Mouse (Mus musculus) forebrain, postnatal 0 days (tissue): ENCODE measurements around the gene Tagap1. TPM values are rescaled to one million over a fixed set of nuclear protein-coding genes. Genes with fewer than 3 reads are reported as not detected.
"Not testable (repeated sequence)": the region's sequence is repeated elsewhere in the genome, so short reads cannot be mapped to it uniquely, and the experiment has no call there.

Experiments
- ATAC-seq: fragments of 200-750 bp; cut with Nextera tagmentation; 2 replicates; pipeline ENCODE4 v1.8.0; 2017; ENCODE audit warnings: mild to moderate bottlenecking, moderate library complexity
- DNase-seq: peaks from one replicate; pipeline ENCODE4 v3.0.0-alpha.2; 2015
- H3K27ac ChIP-seq: fragments of 300-500 bp; sonication (generic); 2 replicates; pipeline ENCODE4 v1.5.1; 2014; ENCODE audit warnings: low read depth, mild to moderate bottlenecking, antibody characterized with exemption, low read length, moderate library complexity, mixed read lengths
- H3K27me3 ChIP-seq: fragments of 300-500 bp; sonication (generic); 2 replicates; pipeline ENCODE4 v1.6.1; 2014; ENCODE audit warnings: mild to moderate bottlenecking, low read length, mixed read lengths; ENCODE audit not compliant: insufficient read depth
- H3K36me3 ChIP-seq: fragments of 300-500 bp; sonication (generic); 2 replicates; pipeline ENCODE4 v1.6.1; 2014; ENCODE audit warnings: mild to moderate bottlenecking, moderate library complexity; ENCODE audit not compliant: insufficient read depth
- H3K4me1 ChIP-seq: fragments of 300-500 bp; sonication (generic); 2 replicates; pipeline ENCODE4 v1.6.1; 2014; ENCODE audit warnings: antibody characterized with exemption; ENCODE audit not compliant: insufficient read depth
- H3K4me2 ChIP-seq: fragments of 300-500 bp; sonication (generic); 2 replicates; pipeline ENCODE4 v1.6.1; 2014; ENCODE audit warnings: low read depth, mild to moderate bottlenecking, moderate library complexity
- H3K4me3 ChIP-seq: fragments of 300-500 bp; sonication (generic); 2 replicates; pipeline ENCODE4 v1.5.1; 2014; ENCODE audit warnings: low read depth, low read length, mixed read lengths
- H3K9ac ChIP-seq: fragments of 300-500 bp; sonication (generic); 2 replicates; pipeline ENCODE4 v1.6.1; 2014; ENCODE audit warnings: mild to moderate bottlenecking
- H3K9me3 ChIP-seq: fragments of 300-500 bp; sonication (generic); 2 replicates; pipeline ENCODE4 v1.6.1; 2016; ENCODE audit warnings: low read length
- CTCF ChIP-seq: sonication (generic); IDR thresholded peaks from 2 replicates; pipeline ENCODE4 v1.5.1; 2016; ENCODE audit warnings: antibody characterized with exemption, control low read depth, low read depth
- WGBS: fragments of 180-500 bp; shearing (Covaris S2); extraction: QIAGEN DNeasy Blood & Tissue Kit; methylation state at CpG from one replicate; pipeline ENCODE4 v1.1.7; 2014; 5-methylcytosine and 5-hydroxymethylcytosine counted together
- polyA plus RNA-seq: library from polyadenylated mRNA; unstranded; fragments of >200 nt; fragmentation: Nextera tagmentation; extraction: Ambion mirVana; gene quantifications from 2 replicates; pipeline ENCODE4 v1.2.1, GENCODE M21; 2015
- total RNA-seq: library from RNA; depleted of rRNA; stranded (reverse); fragments of >200 nt; gene quantifications from 2 replicates; pipeline ENCODE4 v1.2.3, GENCODE M21; 2014

Gene Tagap1
- total and polyA plus RNA-seq, 2 experiments from 2014 or later: 42.9 to 46.2 TPM

DNA sequence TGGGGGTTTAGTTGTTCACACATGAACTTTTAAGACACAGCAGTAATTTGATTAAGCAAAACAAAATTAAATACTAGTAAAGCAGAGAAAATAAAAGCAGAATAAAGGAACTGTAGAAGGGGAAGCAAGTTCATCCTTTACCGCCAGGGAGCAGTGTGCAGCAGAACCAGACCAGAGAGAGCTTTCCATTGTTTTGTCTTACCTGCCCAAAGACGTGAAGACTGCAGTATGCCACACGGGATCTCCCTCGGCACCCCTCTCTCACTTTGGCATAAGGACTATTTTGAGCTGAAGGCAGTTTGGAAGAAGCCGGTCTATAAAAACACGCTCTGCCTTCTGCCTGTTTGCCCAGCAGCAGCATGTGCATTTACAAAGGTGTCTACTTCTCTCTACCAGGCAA is 4.4 kb upstream of the Tagap1 start:
- not testable (repeated sequence) for H3K9ac ChIP-seq, H3K4me3 ChIP-seq, H3K4me1 ChIP-seq, ATAC-seq, H3K27ac ChIP-seq, H3K36me3 ChIP-seq, H3K9me3 ChIP-seq, H3K4me2 ChIP-seq, H3K27me3 ChIP-seq
- TF ChIP-seq CTCF: peak; percentile 60
- WGBS: 10% methylated on average over 6 of the region's 6 CpGs
- DNase-seq: peak; percentile 65

DNA sequence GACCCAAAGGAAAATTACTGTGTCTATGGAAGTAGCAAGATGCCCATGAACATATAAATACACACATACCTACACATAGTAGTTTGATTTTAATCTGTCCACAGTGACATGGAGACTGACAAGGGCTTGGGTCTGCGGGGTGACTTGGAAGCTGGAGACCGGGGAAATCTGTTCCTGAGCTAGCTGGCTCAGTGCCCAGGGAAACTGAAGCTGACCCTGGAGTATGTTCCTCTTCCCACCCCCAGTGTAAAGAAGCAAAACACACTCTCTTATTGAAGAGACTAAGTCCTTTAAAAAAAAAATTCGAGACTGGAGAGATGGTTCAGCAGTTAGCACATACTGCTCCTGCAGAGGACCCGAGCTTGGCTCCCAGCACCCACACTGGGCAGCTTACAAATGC is 2.0 kb upstream of the Tagap1 start:
- ATAC-seq, H3K4me2 ChIP-seq: not testable (repeated sequence)
- WGBS: 79% methylated on average over 4 of the region's 4 CpGs

GRCm38 (mm10) chr17:6962339-6962738 is 1.4 kb upstream of the Tagap1 start:
- H3K9me3 ChIP-seq, H3K4me1 ChIP-seq, ATAC-seq, H3K9ac ChIP-seq, H3K4me3 ChIP-seq, H3K27ac ChIP-seq, H3K4me2 ChIP-seq, H3K27me3 ChIP-seq, DNase-seq, H3K36me3 ChIP-seq: not testable (repeated sequence)
- 89% methylated on average over 3 of the region's 6 CpGs for WGBS

More for the DNA sequence above, 2.0 kb upstream of the Tagap1 start:
- H3K36me3 ChIP-seq, H3K27me3 ChIP-seq, DNase-seq, H3K4me1 ChIP-seq, H3K27ac ChIP-seq, H3K4me3 ChIP-seq, H3K9me3 ChIP-seq, H3K9ac ChIP-seq: not testable (repeated sequence)

GRCm38 (mm10) chr17:6961181-6962000 is 435 bp upstream of the Tagap1 start:
- not testable (repeated sequence) for H3K27me3 ChIP-seq, H3K27ac ChIP-seq, H3K36me3 ChIP-seq, H3K9me3 ChIP-seq, H3K4me1 ChIP-seq, H3K9ac ChIP-seq
- peak; percentile 97 for ATAC-seq
- H3K4me3 ChIP-seq: peak overlapping the region; percentile 40; the same call in 1 of the 2 replicates
- WGBS: under 1% methylated on average over 14 of the region's 48 CpGs
- peak; percentile 52 for DNase-seq
- peak overlapping the region; percentile 35 for H3K4me2 ChIP-seq

DNA sequence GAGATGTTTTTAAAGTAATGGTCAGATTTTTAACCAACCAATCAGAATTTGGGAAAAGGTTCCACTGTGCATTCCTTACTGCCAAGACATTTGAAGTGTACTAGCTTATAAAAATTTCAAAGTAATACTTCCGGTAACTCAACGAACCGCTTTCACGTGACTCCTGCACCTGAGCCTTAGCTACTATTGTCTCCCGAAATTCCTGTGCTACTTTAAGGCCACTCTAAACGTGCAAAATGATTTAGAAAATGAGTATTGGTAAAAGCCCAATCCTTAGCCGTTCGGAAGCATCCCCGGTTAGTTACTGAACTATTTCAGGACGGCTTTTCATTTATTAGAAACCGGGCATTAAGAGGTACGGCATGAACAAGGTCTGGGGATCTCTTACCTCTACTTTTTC is 607 bp downstream of the Tagap1 start:
- 0% methylated on average over 12 of the region's 12 CpGs for WGBS
- H3K4me1 ChIP-seq, H3K9me3 ChIP-seq, H3K27me3 ChIP-seq, H3K36me3 ChIP-seq, H3K27ac ChIP-seq, ATAC-seq: not testable (repeated sequence)
- Histone ChIP-seq H3K4me2 (peak overlapping the region; percentile 46), H3K4me3 (peak overlapping the region; percentile 40), H3K9ac (peak overlapping the region; percentile 50; the same call in 1 of the 2 replicates)
- peak; percentile 2 for DNase-seq

- not testable (repeated sequence) for H3K27me3 ChIP-seq, H3K27ac ChIP-seq, H3K9ac ChIP-seq, H3K4me1 ChIP-seq, DNase-seq, H3K9me3 ChIP-seq, H3K36me3 ChIP-seq, ATAC-seq, H3K4me3 ChIP-seq
- peak overlapping the region; percentile 46 for H3K4me2 ChIP-seq
- 58% methylated on average over 4 of the region's 6 CpGs for WGBS
Measured at GRCm38 (mm10) chr17:6959543-6960259, 1.3 kb downstream of the Tagap1 start.

- not testable (repeated sequence) for H3K9ac ChIP-seq, H3K9me3 ChIP-seq, H3K27me3 ChIP-seq, H3K4me3 ChIP-seq, H3K4me1 ChIP-seq, H3K27ac ChIP-seq, ATAC-seq, H3K36me3 ChIP-seq, DNase-seq, H3K4me2 ChIP-seq
- 83% methylated on average over 6 of the region's 8 CpGs for WGBS
Measured at GRCm38 (mm10) chr17:6958881-6959280, 2.1 kb downstream of the Tagap1 start.

DNA sequence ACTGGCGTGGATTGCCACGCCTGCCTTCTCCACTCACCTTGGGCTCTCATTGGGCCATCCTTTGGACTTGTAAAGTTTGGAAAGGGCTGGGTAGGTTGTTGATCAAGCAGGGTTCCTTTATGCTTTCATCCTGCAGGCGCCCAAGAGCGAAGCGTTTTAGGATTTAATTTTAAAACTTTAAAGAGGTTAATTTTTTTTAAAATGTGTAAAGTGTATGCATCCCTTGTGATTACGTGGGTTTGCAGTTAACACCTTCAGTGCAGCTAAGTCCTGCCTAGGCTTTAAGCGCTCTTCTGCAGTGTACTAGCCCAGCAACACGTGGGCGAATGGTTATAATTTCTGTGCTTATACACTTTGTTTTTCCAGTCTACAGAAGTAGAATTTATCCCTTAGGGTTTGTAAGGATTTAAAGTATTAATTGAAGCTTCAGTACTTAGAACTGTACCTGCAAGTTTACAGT is 12.2 kb downstream of the Tagap1 start:
- H3K27ac ChIP-seq, H3K27me3 ChIP-seq, H3K4me1 ChIP-seq, H3K9me3 ChIP-seq, DNase-seq, H3K36me3 ChIP-seq: not testable (repeated sequence)
- 10% methylated on average over 9 of the region's 9 CpGs for WGBS
- peak; percentile 38 for ATAC-seq
- Histone ChIP-seq H3K4me2 (peak overlapping the region; percentile 61), H3K4me3 (peak overlapping the region; percentile 49), H3K9ac (peak overlapping the region; percentile 58)
